Mouse (Mus musculus) gastrocnemius, adult 8-10 months (tissue): ENCODE measurements around the gene Rbfox2. TPM values are rescaled to one million over a fixed set of nuclear protein-coding genes. Genes with fewer than 3 reads are reported as not detected.
A peak's percentile ranks its signal among the peaks of the same experiment; 100 is the strongest.
"Not testable (repeated sequence)": the region's sequence is repeated elsewhere in the genome, so short reads cannot be mapped to it uniquely, and the experiment has no call there.

Experiments used
- DNase-seq, 2 experiments: peaks; one replicate each; pipeline ENCODE4 v3.0.0; 2022; ENCODE audit warnings: low spot score in 2 of 2
- total RNA-seq, 4 experiments: library from RNA; stranded (reverse); gene quantifications; 2 replicates each; pipeline ENCODE4 v1.2.4; 2022

Gene Rbfox2
- total RNA-seq, 4 experiments from 2014 or later: 40.8 to 56.7 (median 46.9) TPM

- no peak for DNase-seq
Observed at GRCm38 (mm10) chr15:77276300-77276699, 30.5 kb downstream of the Rbfox2 start.

DNA sequence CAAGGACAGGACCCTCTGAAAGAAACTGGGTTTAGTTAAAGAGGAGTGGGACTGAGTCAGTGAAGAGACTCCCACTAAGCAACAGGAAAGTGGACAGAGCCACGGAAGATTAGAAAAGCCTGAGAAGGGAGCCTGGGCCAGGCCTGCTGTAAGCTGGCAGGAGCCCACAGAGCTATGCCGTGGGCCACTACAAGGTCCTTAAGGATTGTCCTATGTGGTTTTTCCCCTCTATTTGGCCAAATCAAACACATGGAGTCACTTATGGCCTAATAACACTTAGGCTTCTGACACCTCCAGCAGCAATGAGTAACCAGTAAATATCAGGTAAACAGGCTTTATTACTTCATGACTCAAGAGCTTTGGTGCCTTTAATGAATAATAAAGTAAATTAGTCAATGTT is 31.2 kb downstream of the Rbfox2 start:
- no peak for DNase-seq

- DNase-seq: no peak
Observed at GRCm38 (mm10) chr15:77273947-77274346, 32.9 kb downstream of the Rbfox2 start.

- no peak for DNase-seq
Observed at GRCm38 (mm10) chr15:77271285-77271684, 35.5 kb downstream of the Rbfox2 start.

DNA sequence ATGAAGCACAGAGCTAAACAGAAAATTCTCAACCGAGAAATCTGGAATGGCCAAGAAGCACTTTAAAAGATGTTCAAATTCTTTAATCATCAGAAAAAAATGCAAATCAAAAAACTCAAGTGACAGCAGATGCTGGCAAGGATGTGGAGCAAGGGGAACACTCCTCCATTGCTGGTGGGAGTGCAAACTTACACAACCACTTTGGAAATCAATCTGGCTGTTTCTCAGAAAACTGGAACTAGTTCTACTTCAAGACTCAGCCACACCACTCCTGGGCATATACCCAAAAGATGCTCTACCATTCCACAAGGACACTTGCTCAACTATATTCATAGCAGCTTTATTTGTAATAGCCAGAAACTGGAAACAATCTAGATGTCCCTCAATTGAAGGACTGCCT is 37.3 kb downstream of the Rbfox2 start:
- not testable (repeated sequence) for DNase-seq

- DNase-seq: no peak
Observed at GRCm38 (mm10) chr15:77268415-77268814, 38.4 kb downstream of the Rbfox2 start.

DNA sequence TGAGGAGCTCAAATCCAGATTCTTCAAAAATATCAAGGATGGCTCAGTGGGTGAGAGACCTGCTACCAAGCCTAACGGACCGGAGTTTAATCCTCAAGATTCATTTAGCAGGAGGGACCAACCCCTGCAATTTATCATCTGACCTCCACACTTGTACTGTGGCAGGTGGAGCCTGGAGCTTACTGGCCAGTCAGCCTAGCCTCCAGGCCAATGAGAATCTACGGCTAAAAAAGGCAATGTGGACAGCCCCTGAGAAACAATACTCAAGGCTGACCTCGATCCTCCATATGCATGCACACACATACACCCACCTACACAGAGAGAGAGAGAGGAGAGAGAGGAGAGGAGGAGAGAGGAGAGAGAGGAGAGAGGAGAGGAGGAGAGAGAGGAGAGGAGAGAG is 41.5 kb downstream of the Rbfox2 start:
- no peak for DNase-seq

DNA sequence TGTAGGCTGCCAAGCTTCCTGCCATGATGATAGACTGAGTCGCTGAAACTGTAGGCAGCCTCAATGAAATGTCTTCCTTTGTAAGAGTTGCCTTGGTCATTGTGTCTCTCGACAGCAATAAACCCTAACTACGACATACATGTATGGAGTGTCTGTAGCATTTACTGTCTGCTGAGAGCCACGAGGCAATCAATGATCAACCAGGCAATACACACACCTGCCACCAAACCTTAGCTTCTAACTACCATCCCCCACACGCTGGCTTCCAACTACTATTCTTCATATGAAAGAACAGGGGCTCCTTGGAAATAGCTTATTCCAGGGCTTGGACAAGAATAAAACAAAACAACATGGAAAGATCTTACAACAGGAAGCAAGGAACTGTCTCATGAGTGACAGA is 42.5 kb downstream of the Rbfox2 start:
- DNase-seq: no peak

- DNase-seq: no peak
Observed at GRCm38 (mm10) chr15:77262782-77263181, 44.0 kb downstream of the Rbfox2 start.

DNA sequence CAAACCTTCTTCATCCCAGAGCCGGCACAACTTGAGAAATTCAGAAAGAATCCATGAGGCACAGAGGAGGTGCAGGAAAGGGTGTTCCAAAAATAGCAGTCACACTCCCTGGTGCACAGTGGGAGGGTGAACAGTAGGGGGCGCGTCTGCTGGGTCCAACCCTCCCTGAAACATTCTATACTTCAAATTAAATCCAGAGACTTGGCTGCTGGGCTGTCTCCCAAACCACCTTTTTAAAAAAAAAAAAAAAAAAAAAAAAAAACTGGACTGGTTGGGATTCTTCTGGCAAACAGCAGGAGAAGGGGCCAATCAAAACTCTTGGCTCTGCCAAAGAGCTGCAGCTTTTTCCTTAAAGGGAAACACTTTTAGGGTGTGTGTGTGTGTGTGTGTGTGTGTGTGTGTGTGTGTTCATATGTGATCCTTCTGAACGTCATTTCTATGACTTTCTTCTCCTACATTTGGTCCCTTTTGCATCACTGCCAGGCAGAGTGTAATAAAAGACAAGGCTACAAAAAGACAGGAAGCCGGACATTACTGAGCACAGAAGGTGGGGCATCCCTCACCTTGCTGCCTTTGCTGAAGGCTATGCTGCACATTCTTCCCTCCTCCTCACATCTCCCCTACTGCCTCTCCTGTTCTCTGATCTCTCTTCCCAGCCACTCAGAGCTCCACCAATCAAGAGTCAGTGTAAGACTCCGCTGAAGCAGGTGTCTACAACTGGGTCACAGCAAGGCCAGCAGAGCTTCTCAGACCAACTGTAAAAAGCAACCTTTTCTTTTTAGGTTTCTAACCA is 49.2 kb downstream of the Rbfox2 start:
- DNase-seq: peak; percentile 50 to 63

DNA sequence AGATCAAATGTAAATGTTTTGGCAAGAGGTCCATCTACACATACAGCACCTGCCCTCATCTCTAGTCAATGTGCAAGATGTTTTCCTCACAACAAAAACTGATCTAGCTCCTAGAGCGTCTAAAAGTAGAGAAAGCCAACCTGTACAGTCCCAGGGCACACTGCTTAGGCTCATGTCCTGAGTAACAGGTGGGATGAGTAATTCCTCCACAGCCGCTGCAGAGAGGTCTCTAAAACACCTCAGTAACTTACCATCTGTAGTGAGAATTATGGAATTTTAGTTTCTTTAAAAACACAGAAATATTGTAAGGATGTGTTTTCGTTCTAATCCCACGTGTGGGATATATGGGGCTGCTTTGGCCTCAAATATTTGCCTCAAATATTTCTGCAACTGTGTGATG is 50.0 kb downstream of the Rbfox2 start:
- no peak for DNase-seq

GRCm38 (mm10) chr15:77254636-77255035 is 52.2 kb downstream of the Rbfox2 start:
- DNase-seq: no peak

DNA sequence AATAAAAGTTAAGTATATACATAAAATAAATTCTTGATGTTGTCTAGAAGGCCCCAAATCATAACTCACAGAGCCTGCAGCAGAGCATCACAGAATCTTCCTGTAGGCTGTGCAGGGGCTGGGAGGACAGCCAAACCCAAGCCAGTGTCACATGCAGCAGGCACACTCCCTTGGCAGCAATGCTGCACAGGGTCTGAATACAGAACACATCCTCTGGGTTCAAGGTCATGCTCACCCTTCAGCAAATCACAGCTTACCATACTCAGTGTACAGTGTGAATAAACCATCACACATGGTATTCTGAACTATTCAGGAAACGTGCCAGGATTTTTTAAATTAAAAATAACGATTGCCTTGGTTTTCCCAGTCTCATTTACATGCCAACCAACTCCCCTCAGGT is 52.7 kb downstream of the Rbfox2 start:
- DNase-seq: peak in 1 of 2 experiments; percentile 26

DNA sequence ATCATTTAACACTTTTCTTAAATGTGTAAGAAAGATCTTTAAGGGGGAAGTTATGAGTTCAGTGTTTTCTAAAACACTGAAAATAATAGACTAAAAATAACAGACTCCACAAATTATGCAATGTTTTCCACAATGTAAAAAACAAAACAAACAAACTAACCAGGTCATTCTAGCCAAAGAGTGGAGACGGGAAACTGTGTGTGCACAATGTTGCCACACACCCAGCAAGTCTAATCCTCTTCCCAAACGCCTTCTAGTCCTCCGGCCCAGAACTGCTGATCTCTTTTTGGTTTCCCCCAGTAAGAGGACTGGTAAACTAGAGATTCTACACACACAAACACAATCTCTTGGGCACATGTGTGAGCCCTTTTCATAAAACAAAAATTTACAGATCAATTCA is 55.1 kb downstream of the Rbfox2 start:
- DNase-seq: no peak

DNA sequence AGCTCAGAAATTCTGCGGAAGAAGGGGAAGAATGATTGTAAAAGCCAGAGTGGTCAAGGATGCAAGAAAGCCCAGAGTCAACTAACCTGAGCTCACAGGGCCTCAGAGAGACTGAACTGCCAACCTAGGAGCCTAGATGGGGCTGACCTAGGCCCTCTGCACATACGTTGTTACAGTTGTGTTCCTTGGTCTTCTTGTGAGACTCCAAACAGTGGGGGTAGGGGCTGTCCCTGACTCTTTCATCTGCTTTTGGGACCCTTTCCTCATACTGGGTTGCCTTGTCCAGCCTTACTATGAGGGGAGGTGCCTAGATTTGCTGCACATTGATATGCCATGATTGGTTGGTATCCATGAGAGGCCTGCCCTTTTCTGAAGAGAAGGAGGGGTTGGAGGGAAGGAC is 56.0 kb downstream of the Rbfox2 start:
- DNase-seq: no peak

- no peak for DNase-seq
Observed at GRCm38 (mm10) chr15:77249421-77249820, 57.4 kb downstream of the Rbfox2 start.

DNA sequence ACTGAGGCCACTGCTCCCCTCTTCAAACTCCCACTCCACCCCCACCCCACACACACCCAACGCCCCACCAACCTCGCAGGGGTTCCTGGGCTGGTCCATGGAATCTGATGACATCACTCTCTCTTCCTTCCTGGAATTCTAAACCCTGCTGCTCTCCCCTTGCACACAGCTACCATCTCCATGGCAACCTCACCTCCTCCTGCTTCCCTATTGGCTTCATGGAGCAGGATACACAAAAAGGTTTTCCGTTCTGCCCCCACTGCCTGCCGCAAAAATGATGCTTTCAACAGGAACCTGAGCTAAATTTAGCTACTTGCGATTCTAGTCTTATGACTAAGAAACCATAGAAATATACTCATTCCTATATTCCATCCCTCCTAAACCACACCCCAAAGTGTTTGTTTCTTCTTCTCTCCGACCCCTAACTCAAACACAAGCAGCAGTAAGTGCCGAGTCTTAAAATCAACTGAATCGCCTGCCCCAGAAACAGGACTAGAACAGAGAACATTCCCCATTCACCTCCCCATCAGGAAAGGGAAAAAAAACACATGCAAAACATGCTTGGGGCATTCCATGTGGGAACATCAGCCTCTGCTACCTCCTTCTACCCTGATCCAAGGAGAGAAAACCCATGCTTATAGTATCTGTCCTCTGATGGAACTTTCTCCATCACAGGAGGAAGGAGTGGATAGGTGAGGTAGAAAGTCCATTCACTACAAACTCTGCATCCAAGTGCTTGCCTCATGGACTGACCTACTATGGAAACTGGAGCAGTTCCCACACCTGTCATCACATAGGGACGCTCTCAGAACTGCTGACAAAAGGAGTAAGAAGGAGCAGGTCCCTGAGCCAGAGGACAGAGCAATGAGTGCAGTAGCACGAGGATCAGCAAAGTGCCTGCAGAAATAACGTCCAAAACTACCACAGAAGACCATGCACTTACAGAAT is 61.1 kb downstream of the Rbfox2 start:
- no peak for DNase-seq

DNA sequence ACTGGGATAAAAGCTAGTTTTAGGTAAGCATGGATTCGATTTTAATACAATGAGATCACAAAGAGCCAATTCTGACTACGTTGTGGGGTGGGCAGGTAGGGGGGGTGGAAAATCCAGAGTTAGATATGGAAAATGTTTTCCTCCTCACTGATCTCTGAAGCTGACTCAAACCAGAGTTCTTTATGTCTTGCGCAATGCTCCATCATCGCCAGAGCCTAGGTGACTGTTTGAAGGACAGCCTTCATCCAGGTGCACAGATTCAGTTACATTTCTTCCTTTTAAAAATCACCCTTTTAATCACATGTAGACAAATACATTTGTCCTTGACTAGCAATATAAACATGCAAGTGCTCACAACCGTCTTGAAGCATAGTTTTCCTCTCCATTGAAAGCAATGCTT is 62.2 kb downstream of the Rbfox2 start:
- DNase-seq: no peak

- no peak for DNase-seq
Observed at GRCm38 (mm10) chr15:77243876-77244560, 62.8 kb downstream of the Rbfox2 start.

- DNase-seq: no peak
Observed at GRCm38 (mm10) chr15:77240607-77241006, 66.2 kb downstream of the Rbfox2 start.

- DNase-seq: no peak
Observed at GRCm38 (mm10) chr15:77239564-77239963, 67.2 kb downstream of the Rbfox2 start.

DNA sequence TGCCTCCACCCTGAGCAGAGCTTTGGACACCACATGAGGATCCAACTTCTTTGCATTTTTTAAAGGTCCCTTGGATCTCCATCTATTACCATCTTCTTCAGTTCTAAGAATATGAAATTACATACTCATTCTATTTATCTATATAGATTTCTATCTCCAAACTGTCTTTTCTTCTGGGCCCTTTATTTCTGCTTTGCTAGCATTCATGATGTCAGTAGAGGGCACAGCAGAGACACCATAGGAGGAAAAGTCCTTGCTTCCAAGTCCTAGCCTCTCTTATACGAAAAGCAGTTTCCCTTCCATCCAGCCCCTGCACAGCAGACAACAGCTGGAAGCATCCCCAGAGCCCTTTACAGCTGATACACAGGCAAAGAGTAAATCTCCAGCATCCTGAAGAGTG is 69.1 kb downstream of the Rbfox2 start:
- no peak for DNase-seq
